Mouse (Mus musculus) hematopoietic multipotent progenitor cell, adult 10-12 weeks (in vitro differentiated cells): ENCODE results near the gene Olfr424. TPM values are rescaled to one million over a fixed set of nuclear protein-coding genes. Genes with fewer than 3 reads are reported as not detected.

Source experiments
- polyA plus RNA-seq: library from polyadenylated mRNA; stranded (reverse); fragments of >175 nt; gene quantifications from 2 replicates; pipeline ENCODE4 v1.2.3, GENCODE M21; 2012; ENCODE audit warnings: low replicate concordance

Olfr424 gene
- not detected in 2 replicates for polyA plus RNA-seq

DNA sequence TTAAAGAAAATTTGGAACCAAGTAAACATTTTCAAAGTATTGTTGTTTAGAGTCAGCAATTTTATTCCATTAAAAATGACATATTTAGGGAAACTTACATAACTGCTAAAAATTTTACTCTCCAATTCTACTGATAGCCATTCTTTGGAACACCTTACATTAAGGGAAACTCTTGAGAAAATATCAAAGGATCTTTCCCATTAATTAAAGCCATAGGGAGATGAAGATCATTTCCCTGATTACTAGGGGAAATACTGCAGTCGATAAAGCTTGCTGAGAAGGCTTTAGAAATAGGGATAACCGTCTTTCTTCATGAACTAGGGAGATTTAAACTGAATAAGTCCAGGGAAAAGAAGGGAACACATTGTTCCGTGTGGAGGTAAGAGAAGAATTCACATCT lies at the start of gene Olfr424:
TSS of gene Olfr424 (plus strand) at position 301 of the 400 bp plus-strand sequence.

DNA sequence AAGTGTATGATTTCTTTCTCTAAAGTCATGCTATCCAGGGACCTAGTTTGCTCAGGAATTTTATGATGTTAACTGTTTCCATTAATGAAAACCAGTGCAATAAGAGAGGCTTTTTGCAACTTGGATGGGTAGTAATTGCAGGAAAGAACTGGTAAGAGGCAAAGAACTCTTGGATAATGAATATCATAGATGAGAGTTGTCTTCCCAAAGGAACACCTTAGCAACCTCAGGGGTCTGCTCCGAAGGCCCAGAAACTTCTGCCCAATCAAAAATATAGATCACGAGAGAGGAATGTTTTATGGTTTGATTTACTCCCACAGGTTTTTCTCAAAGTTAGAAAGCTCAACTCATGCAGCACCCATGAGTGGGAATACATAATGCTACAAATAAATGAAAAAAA lies 47.3 kb upstream of the Olfr424 start, which contains the start of gene Olfr429:
TSS of gene Olfr429 (plus strand) at position 301 of the 400 bp plus-strand sequence.

DNA sequence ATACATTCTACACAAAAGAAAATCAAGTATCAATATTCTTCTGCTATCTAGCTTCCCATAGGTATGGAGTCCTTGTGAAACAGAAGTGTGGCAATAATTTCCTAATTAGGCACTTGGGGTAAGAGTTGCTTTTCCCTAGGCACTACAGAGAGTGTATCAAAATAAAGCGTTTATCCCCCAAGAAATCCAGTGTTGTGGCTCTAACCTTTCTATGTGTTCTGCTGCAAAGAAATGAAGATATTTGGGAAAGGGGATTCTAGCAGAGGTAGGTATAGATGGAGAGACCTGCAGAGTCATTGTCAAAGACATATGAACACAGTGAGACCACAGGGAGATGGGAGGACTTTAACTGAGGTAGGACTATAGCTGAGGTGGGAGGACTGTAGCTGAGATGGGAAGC lies 34.7 kb upstream of the Olfr424 start, which contains the start of gene Olfr427:
TSS of gene Olfr427 (plus strand) at position 301 of the 400 bp plus-strand sequence.

DNA sequence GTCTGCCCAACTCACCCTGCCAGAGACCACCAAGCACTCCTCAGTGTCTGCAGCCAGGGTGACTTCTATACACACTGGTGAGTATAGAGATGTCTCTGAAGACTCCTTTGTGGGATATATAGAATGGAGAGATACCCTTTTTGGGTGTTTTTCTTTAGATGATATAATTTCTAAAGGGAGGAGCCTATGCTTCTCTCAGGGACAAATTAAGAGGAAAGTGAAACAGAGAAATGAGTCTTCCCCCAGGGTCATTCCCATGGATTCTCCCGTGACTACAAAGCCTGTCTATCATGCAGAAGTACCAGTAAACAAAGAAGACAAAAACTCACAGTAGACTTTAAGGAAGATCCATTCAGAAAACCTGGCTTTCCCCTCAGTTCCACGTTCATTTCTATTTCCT lies 10.3 kb upstream of the Olfr424 start, which contains the start of gene Olfr231:
TSS of gene Olfr231 (minus strand) at position 101 of the 400 bp plus-strand sequence.

DNA sequence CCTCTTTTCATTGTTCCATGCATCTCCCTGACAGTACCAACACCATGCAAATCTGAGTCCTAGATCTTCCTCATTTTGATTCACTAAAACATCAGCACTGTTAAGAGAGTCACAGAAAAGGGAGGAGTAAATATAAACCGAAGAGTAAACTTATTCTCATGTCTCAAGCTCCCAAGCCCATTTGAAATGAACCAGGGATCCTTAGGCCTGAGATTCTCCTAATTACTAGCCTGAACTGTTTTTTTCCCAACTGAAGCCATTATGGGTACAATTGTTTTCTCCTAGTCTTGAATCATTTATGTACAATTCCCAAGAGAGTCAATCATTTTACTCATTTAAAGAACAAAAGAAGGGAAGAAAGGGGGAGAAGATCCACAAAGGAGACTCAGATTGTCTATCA lies 24.0 kb downstream of the Olfr424 start, which contains the start of gene Olfr420:
TSS of gene Olfr420 (plus strand) at position 301 of the 400 bp plus-strand sequence.

DNA sequence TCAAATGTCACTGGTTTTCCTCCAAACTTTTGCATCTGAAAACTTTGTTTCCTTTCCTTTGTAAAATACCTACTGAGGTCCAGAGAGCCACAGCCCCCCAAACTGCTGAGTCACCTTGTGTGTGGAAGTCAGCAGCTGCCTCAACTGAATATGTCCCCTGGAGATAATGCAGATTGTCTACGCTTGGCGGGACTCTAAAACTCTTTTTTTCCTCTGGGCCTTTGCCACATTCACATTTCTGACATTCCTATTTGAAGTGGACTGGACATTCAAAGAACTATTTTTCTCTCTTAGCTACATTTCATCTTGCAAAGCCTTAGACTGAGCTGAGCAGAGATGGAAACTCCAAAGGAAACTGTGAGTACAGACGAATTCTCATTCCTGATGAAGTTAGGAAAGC lies 41.3 kb downstream of the Olfr424 start, which contains the start of gene Spta1:
TSS of gene Spta1 (plus strand) at position 172 of the 400 bp plus-strand sequence.

Other genes starting within 250 kb of the Olfr424 start
- 0.35 and 0.53 TPM in 2 replicates for gene Ifi211, start 218.5 kb upstream of the Olfr424 start, polyA plus RNA-seq
- gene Mndal, start 189.0 kb upstream of the Olfr424 start, polyA plus RNA-seq, result 35.2 and 52.3 TPM in 2 replicates
- 8.9 and 20.8 TPM in 2 replicates for gene Ifi203, start 188.8 kb upstream of the Olfr424 start, polyA plus RNA-seq
- 0.44 TPM in 1 of 2 replicates, not detected in the other for gene Ifi202b, start 148.8 kb upstream of the Olfr424 start, polyA plus RNA-seq
- 2.0 and 2.1 TPM in 2 replicates for gene Ifi205, start 99.7 kb upstream of the Olfr424 start, polyA plus RNA-seq
- 0.15 and 0.42 TPM in 2 replicates for gene Olfr433, start 90.8 kb upstream of the Olfr424 start, polyA plus RNA-seq
- 0.12 TPM in 1 of 2 replicates, not detected in the other for gene Olfr432, start 82.3 kb upstream of the Olfr424 start, polyA plus RNA-seq
- gene Olfr430, start 64.9 kb upstream of the Olfr424 start, polyA plus RNA-seq, result not detected in 2 replicates
- not detected in 2 replicates for gene Olfr429, start 47.2 kb upstream of the Olfr424 start, polyA plus RNA-seq
- gene Olfr427, start 34.6 kb upstream of the Olfr424 start, polyA plus RNA-seq, result not detected in 2 replicates
- not detected in 2 replicates for gene Olfr231, start 10.4 kb upstream of the Olfr424 start, polyA plus RNA-seq
- not detected in 2 replicates for gene Olfr420, start 24.1 kb downstream of the Olfr424 start, polyA plus RNA-seq
- 0.08 and 3.7 TPM in 2 replicates for gene Spta1, start 41.3 kb downstream of the Olfr424 start, polyA plus RNA-seq
- gene Olfr419, start 120.5 kb downstream of the Olfr424 start, polyA plus RNA-seq, result not detected in 2 replicates
- not detected in 2 replicates for gene Mptx1, start 199.0 kb downstream of the Olfr424 start, polyA plus RNA-seq
- gene Olfr417, start 233.6 kb downstream of the Olfr424 start, polyA plus RNA-seq, result not detected in 2 replicates